Mouse (Mus musculus) heart, adult 2 months (tissue): Measurements from ENCODE around the gene Olfr697.
"Not testable (repeated sequence)": the region's sequence is repeated elsewhere in the genome, so short reads cannot be mapped to it uniquely, and the experiment has no call there.

ENCODE experiments used
- CTCF ChIP-seq: fragments of 200-600 bp; IDR thresholded peaks from 2 replicates; pipeline ENCODE4 v1.8.1; 2022; ENCODE audit warnings: antibody characterized with exemption, mild to moderate bottlenecking, moderate library complexity
- EP300 ChIP-seq: fragments of 200-500 bp; IDR thresholded peaks from 2 replicates; pipeline ENCODE4 v1.6.1; 2011; ENCODE audit warnings: low read depth, low read length, control low read depth; ENCODE audit not compliant: insufficient read depth
- POLR2A ChIP-seq: fragments of 200-500 bp; IDR thresholded peaks from 2 replicates; pipeline ENCODE4 v1.6.1; 2011; ENCODE audit warnings: mild to moderate bottlenecking, low read depth, low read length, control low read depth; ENCODE audit not compliant: insufficient read depth

GRCm38 (mm10) chr7:106725654-106726053, 16.6 kb downstream of the Olfr697 start:
- TF ChIP-seq POLR2A, CTCF, EP300: not testable (repeated sequence)
